Mouse (Mus musculus) embryo, embryonic 10 days (tissue): ENCODE data around the gene Rufy2.

ENCODE experiments used
- DNase-seq: peaks from one replicate; pipeline ENCODE4 v3.0.0-alpha.2; 2015; ENCODE audit warnings: low spot score

The Rufy2 gene

DNA sequence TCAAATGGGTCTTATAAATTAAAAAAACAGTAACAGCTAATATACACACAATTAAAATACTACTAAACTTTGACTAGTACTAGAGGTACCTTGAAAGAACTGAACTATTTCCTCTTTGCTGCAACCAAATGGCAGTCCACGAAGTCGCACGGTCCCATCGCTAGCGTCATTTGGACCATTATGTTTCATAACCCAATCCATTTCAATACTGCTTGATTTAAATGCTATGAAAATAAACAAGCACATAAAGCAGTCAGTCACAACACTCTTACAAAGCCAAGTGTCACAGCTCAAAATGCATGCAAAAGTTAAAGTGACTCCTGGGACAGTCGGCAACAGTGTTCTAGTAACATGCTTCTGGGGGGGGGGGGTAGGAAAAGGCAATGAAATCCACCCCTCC is 39.3 kb downstream of the Rufy2 start:
- DNase-seq: no peak

DNA sequence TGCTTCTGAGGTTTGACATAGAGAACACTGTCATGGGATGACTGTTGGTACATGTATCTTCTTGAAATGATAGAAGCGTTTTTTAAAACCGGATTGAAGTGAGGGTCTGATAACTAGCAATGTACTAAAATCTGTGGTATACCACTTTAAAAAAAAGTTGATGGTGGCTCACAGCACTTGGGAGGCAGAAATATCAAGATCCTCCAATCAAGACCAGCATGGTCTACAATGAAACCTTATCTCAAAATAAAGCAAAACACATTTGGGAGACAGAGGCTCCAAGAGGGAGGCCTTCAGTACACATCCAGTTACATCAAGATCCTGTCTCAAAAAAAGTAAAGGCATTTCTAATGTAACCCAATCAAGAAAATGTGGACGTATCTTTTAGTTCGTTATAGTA is 41.7 kb downstream of the Rufy2 start:
- no peak for DNase-seq

DNA sequence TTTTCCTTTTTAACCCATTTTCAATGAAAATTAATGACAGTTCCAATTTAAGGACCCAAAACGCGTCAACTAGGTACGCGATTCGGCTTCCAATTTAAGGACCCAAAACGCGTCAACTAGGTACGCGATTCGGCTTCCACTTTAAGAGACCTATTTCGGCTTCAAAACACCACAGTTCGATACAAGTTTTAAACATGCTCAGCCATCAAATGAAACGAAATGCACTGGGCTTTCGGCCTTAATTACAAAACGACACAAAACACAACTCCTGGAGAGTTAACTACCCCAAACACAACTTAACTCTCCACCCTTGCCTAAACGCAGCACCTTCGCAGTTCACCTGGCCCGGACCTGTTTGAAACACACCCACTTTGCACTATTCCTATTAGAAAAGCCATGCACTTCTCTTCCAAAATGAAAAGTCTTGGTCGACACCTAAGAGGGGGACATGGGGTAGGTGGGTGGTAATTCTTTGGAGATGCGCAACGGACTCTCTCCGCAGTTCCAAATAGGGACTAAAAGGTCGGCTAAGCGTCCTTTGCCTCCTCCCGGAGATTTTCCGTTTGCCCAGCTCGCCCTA is 42.6 kb downstream of the Rufy2 start:
- DNase-seq: no peak

DNA sequence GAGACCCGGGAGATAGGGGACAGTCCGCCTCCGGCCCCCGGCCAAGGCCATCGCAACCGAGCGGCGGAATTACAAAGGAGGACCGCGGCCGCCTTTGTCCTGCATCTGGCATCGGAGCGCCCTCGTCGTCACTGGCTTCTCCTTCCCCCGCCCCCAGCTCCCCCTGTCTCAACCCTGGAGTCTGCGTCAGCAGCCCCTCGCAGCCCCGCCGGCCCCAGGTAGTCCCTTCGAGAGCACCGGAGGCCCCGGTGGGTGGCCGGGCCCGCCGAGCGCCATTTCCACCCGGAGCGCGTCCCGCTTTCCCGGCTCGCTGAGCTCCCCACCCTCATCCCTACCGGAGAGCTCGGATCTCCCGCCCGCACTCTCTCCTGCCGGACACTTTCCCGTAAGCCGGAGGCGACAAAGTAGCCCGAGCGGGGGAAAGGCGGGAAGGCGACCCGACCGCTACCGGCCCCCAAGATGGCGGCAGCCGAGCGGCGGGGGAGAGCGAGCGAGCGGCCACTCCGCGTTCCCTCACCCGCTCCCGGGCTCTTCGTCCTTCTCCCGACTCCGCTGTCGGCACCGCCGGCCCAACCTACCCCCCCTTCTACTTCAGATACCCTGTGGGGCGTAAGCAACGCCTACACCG is 43.2 kb downstream of the Rufy2 start:
- DNase-seq: peak; percentile 63

DNA sequence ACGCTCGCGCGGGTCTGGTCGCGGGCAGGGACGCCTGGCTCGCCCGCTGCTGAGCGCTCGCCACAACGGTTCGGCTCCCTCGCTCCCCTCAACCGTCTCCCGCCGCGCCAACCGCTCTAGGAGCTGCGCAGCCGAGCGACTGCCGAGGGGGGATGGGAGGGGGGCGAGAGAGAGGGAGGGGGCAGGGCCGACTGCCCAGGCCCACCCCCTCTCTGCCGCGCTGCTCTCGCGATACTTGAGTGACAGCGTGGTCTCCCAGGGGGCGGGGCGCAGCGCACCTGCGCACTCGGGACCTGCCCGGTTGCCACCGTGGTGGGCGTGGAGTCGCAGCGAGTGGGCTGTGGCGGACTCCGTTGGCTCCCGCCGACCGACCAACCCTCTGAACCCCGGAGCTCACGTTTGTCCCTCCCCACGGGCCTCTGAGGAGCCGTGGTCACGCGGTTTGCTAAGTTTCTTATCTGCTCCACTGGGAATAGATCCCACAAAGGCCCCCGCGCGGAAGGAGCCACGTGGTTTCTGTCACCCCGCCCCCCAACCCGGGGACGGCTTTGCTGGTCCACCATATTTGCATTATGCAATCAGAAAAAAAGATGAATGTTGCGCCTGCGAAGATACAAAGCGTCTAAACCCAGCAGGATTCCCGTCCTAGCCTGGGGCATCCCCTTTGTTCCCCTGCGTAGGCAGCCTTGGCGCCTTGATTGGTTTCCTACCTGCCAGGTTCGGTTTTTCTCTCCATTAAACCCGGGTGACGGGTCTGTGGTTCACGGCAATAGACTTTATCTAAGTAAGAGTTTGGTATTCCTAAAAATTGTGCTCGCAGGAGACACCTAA is 43.9 kb downstream of the Rufy2 start, which contains the start of the genes Hnrnph3 and Pbld2:
Hnrnph3 (minus strand) TSS at position 469 of the 831 bp plus-strand sequence.
Pbld2 (plus strand) TSS at position 567 of the 831 bp plus-strand sequence.
- DNase-seq: peak; percentile 97

DNA sequence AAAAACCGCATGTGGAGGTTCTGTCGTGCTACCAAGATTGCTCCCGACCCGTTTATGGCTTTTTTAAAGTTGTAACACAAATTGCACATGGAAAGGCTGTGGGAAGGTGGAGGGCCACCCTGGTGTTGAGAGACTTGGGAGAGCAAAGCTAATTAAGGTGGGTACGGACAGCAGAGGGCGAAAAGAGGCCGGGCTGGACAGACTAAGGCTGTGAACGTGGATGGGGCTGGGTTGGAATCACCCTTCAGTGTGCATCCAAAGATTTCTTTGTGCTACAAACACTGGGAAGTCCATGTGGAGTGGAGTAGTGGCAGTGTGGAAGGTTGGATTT is 44.5 kb downstream of the Rufy2 start:
- peak; percentile 82 for DNase-seq

DNA sequence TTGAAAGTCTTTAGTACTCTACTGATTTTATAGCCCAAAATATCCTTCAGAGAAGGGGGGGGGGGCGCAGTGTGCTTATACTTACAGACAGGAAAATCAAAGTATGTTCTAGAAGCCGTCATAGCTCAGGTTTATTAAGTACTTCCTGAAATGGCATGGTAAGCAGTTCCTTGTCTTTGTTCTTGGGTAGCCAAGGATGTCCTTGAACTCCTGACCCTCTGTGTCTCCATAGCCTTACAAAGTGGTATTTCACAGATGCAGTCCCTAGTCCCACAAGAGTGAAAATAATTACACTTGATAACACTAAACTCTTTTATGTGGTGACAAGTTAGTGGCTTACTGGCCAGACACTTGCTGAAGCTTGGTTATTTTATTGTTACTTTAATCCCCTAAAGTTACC is 45.0 kb downstream of the Rufy2 start:
- peak; percentile 33 for DNase-seq

DNA sequence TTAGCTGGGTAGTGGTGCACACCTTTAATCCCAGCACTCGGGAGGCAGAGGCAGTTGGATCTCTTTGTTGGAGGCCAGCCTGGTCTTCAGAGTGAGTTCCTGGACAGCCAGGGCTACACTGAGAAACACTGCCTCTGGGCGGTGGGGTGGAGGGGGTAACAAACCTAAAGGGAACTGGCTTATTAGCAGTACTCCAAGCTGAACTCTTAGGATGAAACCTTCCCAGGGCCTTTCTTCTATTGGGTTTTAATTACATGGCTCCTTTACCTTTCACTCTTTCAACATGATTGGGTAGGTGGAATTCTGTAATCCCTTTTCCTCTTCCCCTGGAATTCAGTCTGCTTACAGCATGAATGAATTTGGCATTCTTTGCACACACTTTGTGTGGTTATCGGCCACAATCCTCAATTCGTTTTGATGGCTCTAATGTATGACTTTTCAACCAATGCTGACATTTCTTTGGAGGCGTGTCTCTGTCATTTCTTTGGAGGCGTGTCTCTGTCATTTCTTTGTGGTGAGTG is 45.5 kb downstream of the Rufy2 start:
- peak; percentile 50 for DNase-seq

DNA sequence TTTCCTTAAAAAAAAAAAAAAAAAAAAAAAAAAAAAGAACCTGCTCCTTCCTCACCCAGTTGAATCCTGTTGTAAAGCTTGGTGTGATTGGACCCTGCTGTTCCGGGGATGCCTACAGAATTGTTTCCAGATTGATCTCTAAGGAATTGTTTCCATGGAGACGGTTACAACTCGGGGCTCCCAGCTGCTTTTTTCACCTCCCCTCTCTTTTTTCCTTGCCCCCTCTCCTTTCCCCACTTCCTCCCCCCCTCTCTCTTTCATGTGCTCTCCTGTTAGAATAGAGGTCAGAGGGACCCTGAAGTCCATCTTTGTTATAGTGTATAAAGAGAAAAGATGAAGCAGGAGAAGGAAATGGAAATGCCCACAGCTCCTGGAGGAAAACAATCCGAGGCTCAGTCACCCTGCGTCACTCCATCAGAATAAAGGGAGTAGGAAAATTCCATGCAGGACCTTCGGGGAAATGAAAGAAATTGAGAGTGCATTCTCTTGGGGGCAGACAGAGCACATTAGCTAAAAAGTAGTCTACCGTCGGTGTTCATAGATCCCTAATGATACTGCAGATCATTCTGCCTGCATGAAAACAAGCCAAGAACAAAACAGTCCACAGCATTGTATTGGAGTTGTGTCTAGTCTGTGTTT is 46.3 kb downstream of the Rufy2 start:
- peak; percentile 78 for DNase-seq

DNA sequence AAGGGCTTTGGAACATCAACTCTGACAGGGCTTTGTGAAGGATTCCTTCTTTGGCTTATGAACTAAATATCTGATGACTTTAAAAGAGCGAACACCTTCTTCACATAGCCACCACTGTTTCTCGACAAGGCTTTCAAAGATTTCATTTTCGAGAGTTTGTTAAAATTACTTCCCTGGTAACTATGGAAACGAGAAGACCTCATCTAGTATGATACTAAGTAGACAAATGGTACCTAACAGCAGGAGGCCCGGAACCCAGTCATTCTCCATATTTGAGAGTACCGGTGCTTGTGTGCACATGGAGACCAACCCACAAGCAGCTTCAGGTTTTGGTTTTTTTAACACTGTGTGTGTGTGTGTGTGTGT is 46.8 kb downstream of the Rufy2 start:
- DNase-seq: no peak

DNA sequence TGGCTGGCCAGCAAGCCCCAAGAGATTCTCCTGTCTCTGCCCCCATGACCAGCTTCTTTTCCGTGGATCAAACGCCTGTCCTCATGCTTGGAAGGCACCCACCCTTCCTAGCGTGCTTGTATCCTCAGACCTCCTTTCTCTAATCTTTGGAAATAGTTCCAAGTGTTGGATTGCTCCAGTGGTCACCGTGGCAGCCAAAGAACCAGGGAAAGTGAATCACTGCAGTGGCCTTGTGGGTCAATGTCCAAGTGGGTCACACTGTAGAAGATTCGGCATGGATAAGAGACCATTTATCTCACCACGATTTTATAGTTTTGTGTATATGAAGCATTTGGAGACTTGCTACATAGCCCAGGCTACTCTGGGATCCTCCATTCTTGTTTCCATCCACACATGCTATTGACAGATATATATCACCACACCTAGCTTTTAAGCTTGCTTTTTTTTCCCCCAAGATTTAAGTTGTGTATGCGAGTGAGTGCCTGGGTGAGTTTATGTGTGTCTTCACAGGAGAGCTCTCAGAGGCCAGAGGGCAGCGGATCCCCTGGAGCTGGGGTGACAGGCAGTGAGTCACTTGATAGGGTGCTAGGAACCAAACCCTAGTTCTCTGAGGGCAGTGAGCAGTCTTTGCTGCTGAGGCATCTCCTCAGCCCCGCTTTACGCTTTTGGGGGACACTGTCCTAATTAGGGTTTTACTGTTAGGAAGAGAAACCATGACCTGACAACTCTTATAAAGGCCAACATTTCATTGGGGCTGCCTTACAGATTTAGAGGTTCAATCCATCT is 47.5 kb downstream of the Rufy2 start:
- no peak for DNase-seq

DNA sequence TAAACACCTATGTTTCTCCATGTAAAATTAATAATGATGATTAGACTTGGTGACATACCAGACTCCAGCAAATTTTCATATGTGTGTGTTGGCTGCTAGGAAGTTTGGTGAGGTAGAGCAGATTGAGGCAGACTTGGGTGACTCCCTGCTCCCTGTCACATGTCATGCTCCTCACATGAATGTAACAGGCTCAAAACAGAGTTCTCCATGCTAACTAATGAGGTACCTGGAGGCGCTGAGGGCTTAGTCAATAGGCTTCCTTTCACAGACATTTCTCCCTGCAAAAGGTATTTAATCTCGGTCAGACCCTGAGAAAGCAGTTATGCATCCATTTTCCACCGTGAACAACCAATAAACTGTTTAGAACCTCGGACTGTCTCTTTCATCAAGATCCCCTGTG is 48.4 kb downstream of the Rufy2 start:
- no peak for DNase-seq

DNA sequence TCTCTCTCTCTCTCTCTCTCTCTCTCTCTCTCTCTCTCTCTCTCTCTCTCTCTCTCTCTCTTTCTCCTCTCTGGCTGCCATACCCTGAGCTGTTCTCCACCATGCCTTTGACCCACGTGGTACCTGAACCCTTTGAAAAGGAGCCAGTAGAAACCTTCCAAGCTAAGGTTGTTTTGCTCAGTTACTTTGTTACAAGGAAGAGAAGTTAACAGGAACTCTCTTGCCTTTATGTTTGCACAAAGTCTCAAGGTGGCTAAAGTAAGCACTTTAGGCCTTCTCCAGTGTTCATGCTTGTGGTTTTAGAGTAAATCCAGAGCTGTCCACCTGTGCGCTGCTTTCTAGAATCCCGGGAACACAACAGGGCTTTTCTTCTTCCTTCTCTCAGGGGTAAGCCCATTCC is 52.2 kb downstream of the Rufy2 start:
- no peak for DNase-seq

DNA sequence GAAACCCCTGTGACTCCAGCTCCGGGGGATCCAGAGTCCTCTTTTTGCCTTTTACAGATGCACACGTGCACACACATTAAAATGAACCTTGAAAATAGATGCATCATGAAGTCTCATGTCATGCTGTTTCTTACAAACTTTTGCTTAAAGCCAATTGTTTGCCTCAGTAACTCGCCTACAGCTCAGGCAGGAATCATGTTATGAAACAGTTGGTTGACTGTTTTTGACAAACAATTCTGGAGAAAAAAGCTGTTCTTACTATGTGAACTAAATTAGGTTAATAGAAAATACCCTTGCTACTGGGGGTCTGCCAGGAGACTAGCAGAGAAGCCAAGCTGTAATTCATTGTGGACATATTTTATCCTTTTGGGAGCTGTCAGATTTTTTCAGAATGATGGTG is 52.9 kb downstream of the Rufy2 start:
- no peak for DNase-seq

DNA sequence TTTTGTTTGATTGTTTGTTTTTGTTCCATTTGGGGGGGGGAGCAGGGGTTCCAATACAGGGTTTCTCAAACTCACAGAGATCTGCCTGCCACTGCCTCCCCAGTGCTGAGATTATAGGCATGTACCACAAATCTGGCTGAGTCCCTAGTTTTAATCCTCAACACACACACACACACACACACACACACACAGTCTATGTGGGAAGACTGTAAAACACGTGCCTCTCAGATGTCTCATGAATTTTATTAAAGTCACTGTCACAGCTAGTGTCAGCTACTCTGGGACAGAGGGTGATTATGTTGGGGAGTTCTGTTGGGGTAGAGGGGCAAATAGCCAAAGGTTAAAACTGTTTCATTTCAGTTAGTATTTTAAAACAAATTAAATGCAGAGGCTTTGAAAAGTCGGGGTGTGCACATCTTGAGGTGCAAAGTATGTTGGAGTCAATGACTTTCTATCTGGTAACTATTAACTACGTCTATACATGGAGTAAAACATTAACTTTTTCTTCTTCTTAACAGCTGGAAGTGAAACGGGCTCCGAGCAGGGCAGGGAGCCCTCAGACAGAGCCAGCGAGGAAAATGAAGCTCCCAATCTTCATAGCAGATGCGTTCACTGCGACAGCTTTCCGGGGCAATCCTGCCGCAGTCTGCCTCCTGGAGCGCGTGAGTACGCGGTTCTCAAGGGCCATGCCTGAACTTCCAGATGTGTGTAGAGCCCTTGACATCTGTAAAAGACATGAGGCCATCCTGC is 58.7 kb downstream of the Rufy2 start:
- DNase-seq: no peak

DNA sequence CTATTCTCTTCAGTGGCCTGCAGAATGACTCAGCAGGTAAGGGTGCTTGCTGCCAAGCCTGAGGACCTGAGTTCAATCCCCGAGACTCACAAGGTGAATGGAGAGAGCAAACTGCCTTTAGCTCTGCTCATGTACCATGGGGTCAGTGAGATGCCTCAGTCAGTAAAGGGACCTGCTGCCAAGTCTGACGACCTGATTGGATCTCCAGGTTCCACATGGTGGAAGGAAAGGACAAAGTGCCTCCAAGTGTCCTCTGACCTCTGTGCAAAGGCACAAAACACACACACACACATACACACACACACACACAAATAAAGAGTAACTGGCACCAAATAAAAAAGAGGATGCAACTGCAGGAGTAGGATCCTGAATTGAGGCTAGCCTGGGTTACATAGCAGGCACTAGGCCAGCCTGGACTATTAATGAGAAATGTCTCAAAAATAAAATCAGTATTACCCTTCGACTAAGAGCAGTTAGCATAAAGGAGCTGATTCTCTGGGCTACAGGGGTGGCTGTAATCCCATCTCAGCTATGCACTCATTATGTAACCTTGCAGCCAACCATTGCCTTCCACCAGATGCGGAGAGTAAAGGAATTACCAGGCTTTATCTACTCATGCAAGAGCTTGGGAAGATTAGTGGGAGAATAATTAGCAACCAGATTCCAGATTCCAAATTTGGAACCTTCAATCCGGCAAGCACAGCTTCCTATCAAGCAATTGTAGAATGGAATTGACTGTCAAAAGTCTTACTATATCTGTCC is 60.0 kb downstream of the Rufy2 start:
- no peak for DNase-seq

DNA sequence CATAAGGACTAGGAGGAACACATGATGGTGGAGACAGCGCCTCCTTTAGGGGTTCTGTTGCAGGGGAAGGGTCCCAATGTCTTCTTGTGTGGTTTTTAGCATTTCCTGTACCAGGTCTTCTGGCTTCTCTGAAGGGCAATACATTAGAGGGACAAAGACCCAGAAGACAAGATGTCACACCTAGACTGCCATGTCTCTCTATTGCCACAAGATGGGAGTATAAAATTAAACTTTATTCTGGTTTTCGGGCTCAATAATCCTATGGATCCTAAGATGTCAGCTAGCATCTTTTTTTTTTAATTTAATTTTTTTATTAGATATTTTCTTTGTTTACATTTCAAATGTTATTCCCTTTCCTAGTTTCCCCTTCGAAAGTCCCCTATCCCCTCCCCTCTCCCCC is 63.1 kb downstream of the Rufy2 start:
- DNase-seq: no peak

DNA sequence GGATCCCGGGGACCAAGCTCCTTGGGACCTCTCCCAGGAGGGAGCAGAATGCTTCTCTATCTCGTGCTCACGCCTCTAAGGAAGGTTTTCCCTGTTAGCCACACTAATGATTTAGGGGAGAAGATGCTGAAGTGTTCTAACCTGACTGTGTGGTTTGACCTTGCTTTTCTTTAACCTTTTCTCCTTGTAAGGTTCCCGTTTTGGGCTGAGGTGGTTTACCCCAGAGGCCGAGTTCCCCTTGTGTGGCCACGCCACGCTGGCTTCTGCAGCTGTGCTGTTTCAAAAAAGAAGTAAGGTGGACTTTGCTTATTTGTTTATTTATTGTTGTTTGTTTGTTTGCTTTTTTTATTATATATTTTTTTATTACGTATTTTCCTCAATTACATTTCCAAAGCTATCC is 67.7 kb downstream of the Rufy2 start:
- no peak for DNase-seq

DNA sequence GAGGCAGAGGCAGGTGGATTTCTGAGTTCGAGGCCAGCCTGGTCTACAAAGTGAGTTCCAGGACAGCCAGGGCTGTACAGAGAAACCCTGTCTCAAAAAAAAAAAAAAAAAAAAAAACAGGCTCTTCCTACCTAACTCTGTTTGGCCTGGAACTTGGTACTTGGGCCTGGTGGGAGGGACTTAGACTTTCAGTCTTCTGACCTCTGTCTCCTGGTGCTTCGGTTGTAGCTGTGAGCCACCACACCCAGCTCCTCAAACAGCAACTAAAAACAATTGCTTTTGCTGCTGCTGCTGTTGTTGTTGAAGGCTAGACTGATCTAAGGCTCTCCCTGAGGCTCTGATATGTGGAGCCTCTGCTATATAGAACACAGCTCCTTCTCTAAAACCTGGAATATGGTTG is 69.1 kb downstream of the Rufy2 start:
- DNase-seq: no peak

DNA sequence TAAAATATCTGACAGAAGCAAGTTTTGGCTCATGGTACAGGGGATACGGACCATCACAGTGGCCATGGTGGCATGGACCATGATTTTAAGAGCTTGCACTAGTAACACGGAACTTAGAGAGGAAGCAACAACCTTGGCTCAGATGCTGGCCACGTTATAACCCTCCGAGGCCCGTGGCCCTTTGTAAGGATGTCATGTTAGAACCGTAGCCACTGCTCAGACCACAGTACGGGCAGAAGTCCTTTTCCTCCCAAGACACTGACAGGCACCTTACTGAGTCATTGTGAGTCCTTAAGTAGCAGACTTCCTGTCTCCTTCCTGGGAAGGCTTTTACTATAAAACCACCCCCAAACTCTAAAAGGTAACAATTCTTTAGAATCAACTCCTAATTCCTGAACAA is 71.2 kb downstream of the Rufy2 start:
- DNase-seq: no peak
